Mouse (Mus musculus) testis, postnatal 14 days (tissue): ENCODE measurements at regions not wholly inside any gene's neighbourhood (a gene's known extent, or its start where the extent isn't known, plus 50 kb on each side); places are given as distances from the start of the nearest gene placed in this dataset.

Experiments
- DNase-seq: peaks from one replicate; pipeline ENCODE4 v3.0.0; 2021; ENCODE audit warnings: low spot score

- DNase-seq: no peak
These were observed 58.7 kb upstream of the Pmepa1 start for GRCm38 (mm10) chr2:173334856-173335595.

- DNase-seq: peak; percentile 61
These were observed 59.5 kb upstream of the Pmepa1 start for GRCm38 (mm10) chr2:173335859-173336258.

- DNase-seq: no peak
These were observed 61.3 kb upstream of the Pmepa1 start for GRCm38 (mm10) chr2:173337666-173338065.

GRCm38 (mm10) chr2:173338671-173339070 is 62.3 kb upstream of the Pmepa1 start:
- DNase-seq: no peak

- DNase-seq: no peak
These were observed 62.9 kb upstream of the Pmepa1 start for GRCm38 (mm10) chr2:173339211-173339610.

GRCm38 (mm10) chr2:173340044-173340601 is 63.8 kb upstream of the Pmepa1 start:
- DNase-seq: no peak

- DNase-seq: no peak
These were observed 66.4 kb upstream of the Pmepa1 start for GRCm38 (mm10) chr2:173342605-173343260.

- DNase-seq: no peak
These were observed 67.3 kb upstream of the Pmepa1 start for GRCm38 (mm10) chr2:173343665-173344064.

- DNase-seq: peak; percentile 28
These were observed 67.9 kb upstream of the Pmepa1 start for GRCm38 (mm10) chr2:173344221-173344620.

- DNase-seq: no peak
These were observed 71.0 kb upstream of the Pmepa1 start for GRCm38 (mm10) chr2:173347341-173347740.

GRCm38 (mm10) chr2:173348757-173349156 is 72.4 kb upstream of the Pmepa1 start:
- no peak for DNase-seq

GRCm38 (mm10) chr2:173349510-173349909 is 73.2 kb upstream of the Pmepa1 start:
- DNase-seq: no peak

GRCm38 (mm10) chr2:173349910-173350309 is 73.6 kb upstream of the Pmepa1 start:
- no peak for DNase-seq

GRCm38 (mm10) chr2:173350405-173350804 is 74.1 kb upstream of the Pmepa1 start:
- DNase-seq: no peak

GRCm38 (mm10) chr2:173350831-173351230 is 74.5 kb upstream of the Pmepa1 start:
- no peak for DNase-seq

GRCm38 (mm10) chr2:173351831-173352755 is 75.8 kb upstream of the Pmepa1 start:
- peak; percentile 59 for DNase-seq

GRCm38 (mm10) chr2:173352756-173353139 is 76.4 kb upstream of the Pmepa1 start:
- DNase-seq: no peak

GRCm38 (mm10) chr2:173353435-173354241 is 77.3 kb upstream of the Pmepa1 start:
- DNase-seq: no peak

- DNase-seq: no peak
These were observed 80.5 kb upstream of the Pmepa1 start for GRCm38 (mm10) chr2:173356786-173357185.

- no peak for DNase-seq
These were observed 89.3 kb upstream of the Pmepa1 start for GRCm38 (mm10) chr2:173365441-173366166.

- no peak for DNase-seq
These were observed 90.4 kb upstream of the Pmepa1 start for GRCm38 (mm10) chr2:173366734-173367133.
